Mouse (Mus musculus) bone marrow, adult 2 months (tissue): Measurements from ENCODE around the gene Abt1.

Experiments
- CTCF ChIP-seq: fragments of 200-500 bp; IDR thresholded peaks from 2 replicates; pipeline ENCODE4 v1.5.1; 2011; ENCODE audit warnings: low read length, control low read depth; ENCODE audit not compliant: control insufficient read depth, insufficient read depth
- POLR2A ChIP-seq: fragments of 200-500 bp; IDR thresholded peaks from 2 replicates; pipeline ENCODE4 v1.6.1; 2011; ENCODE audit warnings: low read depth, mild to moderate bottlenecking, control low read depth, low read length, borderline replicate concordance; ENCODE audit not compliant: control insufficient read depth

DNA sequence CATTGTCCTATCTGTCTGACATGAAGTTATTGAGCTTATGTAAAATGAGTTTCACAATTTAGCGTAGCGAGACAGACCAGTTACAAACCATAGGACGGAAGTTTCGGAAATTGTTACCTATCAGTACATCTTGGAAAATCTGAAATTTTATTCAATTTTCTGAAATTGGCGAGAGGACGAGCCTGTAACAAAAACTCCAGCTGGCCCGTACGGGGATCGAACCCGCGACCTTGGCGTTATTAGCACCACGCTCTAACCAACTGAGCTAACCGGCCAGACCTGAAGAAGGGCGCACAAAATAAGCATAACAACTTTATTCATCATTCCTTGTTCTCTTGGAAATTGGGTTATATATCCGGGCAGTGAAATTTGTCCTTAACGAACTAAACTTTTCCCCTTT, 14.2 kb upstream of the Abt1 start:
- TF ChIP-seq POLR2A (no peak), CTCF (no peak)
